Mouse (Mus musculus) forebrain, postnatal 0 days (tissue): ENCODE results near the gene Plin5. TPM values are rescaled to one million over a fixed set of nuclear protein-coding genes. Genes with fewer than 3 reads are reported as not detected.

ENCODE experiments used
- ATAC-seq: fragments of 200-750 bp; cut with Nextera tagmentation; 2 replicates; pipeline ENCODE4 v1.8.0; 2017; ENCODE audit warnings: mild to moderate bottlenecking, moderate library complexity
- DNase-seq: peaks from one replicate; pipeline ENCODE4 v3.0.0-alpha.2; 2015
- H3K27ac ChIP-seq: fragments of 300-500 bp; sonication (generic); 2 replicates; pipeline ENCODE4 v1.5.1; 2014; ENCODE audit warnings: low read depth, mild to moderate bottlenecking, antibody characterized with exemption, low read length, moderate library complexity, mixed read lengths
- H3K27me3 ChIP-seq: fragments of 300-500 bp; sonication (generic); 2 replicates; pipeline ENCODE4 v1.6.1; 2014; ENCODE audit warnings: mild to moderate bottlenecking, low read length, mixed read lengths; ENCODE audit not compliant: insufficient read depth
- H3K36me3 ChIP-seq: fragments of 300-500 bp; sonication (generic); 2 replicates; pipeline ENCODE4 v1.6.1; 2014; ENCODE audit warnings: mild to moderate bottlenecking, moderate library complexity; ENCODE audit not compliant: insufficient read depth
- H3K4me1 ChIP-seq: fragments of 300-500 bp; sonication (generic); 2 replicates; pipeline ENCODE4 v1.6.1; 2014; ENCODE audit warnings: antibody characterized with exemption; ENCODE audit not compliant: insufficient read depth
- H3K4me2 ChIP-seq: fragments of 300-500 bp; sonication (generic); 2 replicates; pipeline ENCODE4 v1.6.1; 2014; ENCODE audit warnings: low read depth, mild to moderate bottlenecking, moderate library complexity
- H3K4me3 ChIP-seq: fragments of 300-500 bp; sonication (generic); 2 replicates; pipeline ENCODE4 v1.5.1; 2014; ENCODE audit warnings: low read depth, low read length, mixed read lengths
- H3K9ac ChIP-seq: fragments of 300-500 bp; sonication (generic); 2 replicates; pipeline ENCODE4 v1.6.1; 2014; ENCODE audit warnings: mild to moderate bottlenecking
- H3K9me3 ChIP-seq: fragments of 300-500 bp; sonication (generic); 2 replicates; pipeline ENCODE4 v1.6.1; 2016; ENCODE audit warnings: low read length
- CTCF ChIP-seq: sonication (generic); IDR thresholded peaks from 2 replicates; pipeline ENCODE4 v1.5.1; 2016; ENCODE audit warnings: antibody characterized with exemption, control low read depth, low read depth
- WGBS: fragments of 180-500 bp; shearing (Covaris S2); extraction: QIAGEN DNeasy Blood & Tissue Kit; methylation state at CpG from one replicate; pipeline ENCODE4 v1.1.7; 2014; 5-methylcytosine and 5-hydroxymethylcytosine counted together
- polyA plus RNA-seq: library from polyadenylated mRNA; unstranded; fragments of >200 nt; fragmentation: Nextera tagmentation; extraction: Ambion mirVana; gene quantifications from 2 replicates; pipeline ENCODE4 v1.2.1, GENCODE M21; 2015
- total RNA-seq: library from RNA; depleted of rRNA; stranded (reverse); fragments of >200 nt; gene quantifications from 2 replicates; pipeline ENCODE4 v1.2.3, GENCODE M21; 2014

Gene Plin5
- total and polyA plus RNA-seq, 2 experiments from 2014 or later = 2.7 to 3.9 TPM

DNA sequence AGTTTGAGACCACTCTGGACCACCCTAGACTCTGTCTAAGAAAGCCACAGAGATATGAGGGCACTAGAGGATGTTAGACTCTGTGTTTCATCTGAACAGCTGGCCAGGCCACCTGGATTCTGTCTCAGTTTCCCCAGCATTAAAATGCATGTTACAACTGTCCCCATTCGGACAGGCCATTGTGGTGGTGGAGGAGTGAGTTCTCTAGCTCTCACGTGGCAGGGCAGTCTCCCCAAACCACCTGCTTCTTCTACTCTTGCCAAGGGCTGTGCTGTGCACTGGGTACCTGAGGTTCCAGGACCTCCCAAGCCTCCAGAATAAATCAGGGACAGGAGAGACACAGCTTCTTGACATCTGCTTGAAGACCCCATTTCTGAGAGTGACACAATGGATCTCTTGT, 32.5 kb upstream of the Plin5 start:
- Histone ChIP-seq H3K27me3 (peaks cover 5% of the 10 kb centered on the region; the same call in 1 of the 2 replicates), H3K4me1 (no peaks in the 10 kb centered on the region), H3K9ac (no peak overlapping the region), H3K36me3 (no peaks in the 10 kb centered on the region), H3K4me2 (no peak overlapping the region), H3K27ac (no peak overlapping the region), H3K9me3 (no peaks in the 10 kb centered on the region), H3K4me3 (no peak overlapping the region)
- ATAC-seq = no peak
- no peak for TF ChIP-seq CTCF
- WGBS = 31% methylated on average over 2 of the region's 2 CpGs
- DNase-seq = no peak

DNA sequence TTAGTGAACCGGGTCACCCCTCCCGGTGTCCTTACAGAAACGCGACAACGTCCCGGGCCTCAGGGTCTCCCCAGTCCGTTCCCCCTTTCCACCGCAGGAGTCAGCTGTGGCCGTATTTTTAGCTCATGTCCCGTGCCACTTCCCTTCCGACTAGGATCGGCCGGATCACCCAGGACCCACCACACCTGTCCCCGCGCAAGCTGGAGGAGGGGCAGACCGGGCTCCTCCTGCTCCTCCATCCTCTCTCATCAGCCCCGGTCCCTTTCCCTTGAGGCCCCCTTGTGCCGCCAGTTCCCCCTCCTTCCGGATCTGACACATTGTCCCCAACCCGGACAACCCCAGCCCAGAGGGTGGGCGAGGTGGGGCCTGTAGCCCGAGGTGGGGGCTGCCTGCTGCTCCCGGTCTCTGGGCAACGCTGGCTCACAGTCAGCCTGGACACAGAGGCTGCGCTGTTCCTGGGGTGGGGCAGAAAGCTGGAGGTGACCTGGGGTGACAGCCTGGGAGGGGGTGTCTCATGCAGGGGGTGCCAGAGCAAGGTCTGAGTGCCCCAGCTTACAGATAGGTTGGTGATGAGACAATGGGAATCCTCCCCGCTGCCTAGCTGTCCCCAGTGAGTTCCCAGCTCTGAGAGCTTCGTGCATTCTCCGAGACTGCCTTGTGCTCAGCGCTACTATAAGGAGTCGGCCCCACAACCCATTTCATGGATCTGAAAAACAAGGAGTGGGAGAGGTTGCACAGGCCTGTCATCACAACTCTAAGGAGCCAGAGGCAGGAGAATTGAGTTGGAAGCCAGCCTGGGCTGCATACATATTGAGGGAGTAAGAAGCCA, 31.6 kb upstream of the Plin5 start:
- H3K4me3 ChIP-seq = peak overlapping the region; percentile 32
- no peaks in the 10 kb centered on the region for H3K9me3 ChIP-seq
- peak; percentile 48 for ATAC-seq
- H3K9ac ChIP-seq = peak overlapping the region; percentile 54
- no peak for DNase-seq
- H3K4me2 ChIP-seq = peak overlapping the region; percentile 67
- 2% methylated on average over 30 of the region's 30 CpGs for WGBS
- no peaks in the 10 kb centered on the region for H3K36me3 ChIP-seq
- H3K4me1 ChIP-seq = no peaks in the 10 kb centered on the region
- TF ChIP-seq CTCF = no peak
- H3K27me3 ChIP-seq = peaks cover 5% of the 10 kb centered on the region; the same call in 1 of the 2 replicates
- H3K27ac ChIP-seq = no peak overlapping the region

DNA sequence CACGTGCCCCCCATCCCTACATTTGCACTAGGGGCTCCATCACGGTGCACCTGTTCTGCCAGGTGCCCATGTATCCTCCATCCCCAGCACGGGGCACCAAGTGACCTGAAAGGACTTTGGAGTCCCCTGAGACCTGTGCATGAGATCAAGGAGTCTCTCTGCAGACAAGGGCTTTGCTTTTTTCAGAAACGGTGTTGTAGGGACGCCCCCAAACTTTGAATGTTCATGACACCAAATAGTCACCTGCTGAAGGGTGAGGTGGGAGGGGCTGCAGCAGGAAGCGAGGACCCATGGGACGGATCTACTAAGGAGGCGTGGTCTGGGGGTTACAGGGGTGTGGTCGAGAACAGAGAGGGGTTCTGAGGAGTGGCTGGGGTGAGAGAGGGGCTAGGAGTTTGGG, 30.9 kb upstream of the Plin5 start:
- WGBS = 21% methylated on average over 9 of the region's 9 CpGs
- Histone ChIP-seq H3K27ac (no peak overlapping the region), H3K4me3 (no peak overlapping the region)

DNA sequence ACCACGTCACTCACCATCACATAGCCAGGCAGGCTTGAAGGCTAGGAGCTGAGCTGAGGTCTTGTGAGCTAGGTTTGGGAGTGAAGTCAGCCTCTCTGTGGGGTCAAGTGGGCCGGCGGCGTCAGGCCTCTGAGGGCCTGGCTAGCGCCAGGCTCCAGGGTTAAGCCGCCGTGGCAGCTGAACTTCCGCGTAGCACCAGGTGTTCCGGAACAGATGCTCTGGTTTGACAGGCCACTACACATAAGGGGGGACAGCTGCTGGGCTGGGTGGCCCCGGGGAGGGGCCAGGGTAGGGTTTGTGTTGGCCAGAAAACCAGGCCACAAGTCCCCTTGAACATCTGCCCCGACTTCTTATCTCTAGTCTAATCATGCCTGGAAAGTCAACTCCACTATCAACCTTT, 30.0 kb upstream of the Plin5 start:
- ATAC-seq (no peak), DNase-seq (no peak)
- Histone ChIP-seq H3K4me2 (no peak overlapping the region), H3K27ac (no peak overlapping the region), H3K9ac (no peak overlapping the region), H3K9me3 (no peaks in the 10 kb centered on the region), H3K27me3 (peaks cover 5% of the 10 kb centered on the region; the same call in 1 of the 2 replicates), H3K36me3 (no peaks in the 10 kb centered on the region), H3K4me3 (no peak overlapping the region), H3K4me1 (no peaks in the 10 kb centered on the region)
- WGBS = 75% methylated on average over 12 of the region's 12 CpGs
- TF ChIP-seq CTCF = no peak

More for the DNA sequence above, 30.9 kb upstream of the Plin5 start:
- DNase-seq = no peak
- no peak overlapping the region for H3K9ac ChIP-seq
- no peaks in the 10 kb centered on the region for H3K36me3 ChIP-seq
- H3K9me3 ChIP-seq = no peaks in the 10 kb centered on the region
- no peaks in the 10 kb centered on the region for H3K4me1 ChIP-seq
- H3K4me2 ChIP-seq = peak overlapping the region; percentile 67
- peaks cover 5% of the 10 kb centered on the region; the same call in 1 of the 2 replicates for H3K27me3 ChIP-seq
- TF ChIP-seq CTCF = no peak
- no peak for ATAC-seq

DNA sequence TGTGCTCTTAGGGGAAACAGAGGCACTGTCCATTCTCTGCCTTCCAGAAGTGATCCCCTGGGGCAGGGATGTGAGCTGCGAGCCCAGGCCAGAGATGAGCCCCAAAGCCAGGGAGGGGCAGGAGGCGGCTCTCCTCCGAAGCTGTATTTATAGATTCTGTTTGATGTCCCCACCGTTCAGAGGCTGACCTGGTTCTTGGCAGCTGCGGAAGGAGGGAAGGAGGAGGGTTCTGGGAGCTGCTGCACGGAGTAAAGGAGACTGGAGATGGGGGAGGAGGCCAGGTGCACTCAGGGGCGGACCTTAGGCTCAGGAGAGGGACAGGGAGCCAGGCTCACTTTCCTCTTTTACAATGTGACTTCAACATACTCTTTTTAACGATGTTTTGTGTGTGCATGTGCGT, 28.7 kb upstream of the Plin5 start:
- no peaks in the 10 kb centered on the region for H3K9me3 ChIP-seq
- no peak for TF ChIP-seq CTCF
- DNase-seq (no peak), ATAC-seq (no peak)
- H3K27ac ChIP-seq = no peak overlapping the region
- no peak overlapping the region for H3K9ac ChIP-seq
- H3K4me3 ChIP-seq = no peak overlapping the region
- no peak overlapping the region for H3K4me2 ChIP-seq
- H3K36me3 ChIP-seq = no peaks in the 10 kb centered on the region
- H3K27me3 ChIP-seq = peaks cover 5% of the 10 kb centered on the region; the same call in 1 of the 2 replicates
- no peaks in the 10 kb centered on the region for H3K4me1 ChIP-seq
- 21% methylated on average over 9 of the region's 9 CpGs for WGBS

DNA sequence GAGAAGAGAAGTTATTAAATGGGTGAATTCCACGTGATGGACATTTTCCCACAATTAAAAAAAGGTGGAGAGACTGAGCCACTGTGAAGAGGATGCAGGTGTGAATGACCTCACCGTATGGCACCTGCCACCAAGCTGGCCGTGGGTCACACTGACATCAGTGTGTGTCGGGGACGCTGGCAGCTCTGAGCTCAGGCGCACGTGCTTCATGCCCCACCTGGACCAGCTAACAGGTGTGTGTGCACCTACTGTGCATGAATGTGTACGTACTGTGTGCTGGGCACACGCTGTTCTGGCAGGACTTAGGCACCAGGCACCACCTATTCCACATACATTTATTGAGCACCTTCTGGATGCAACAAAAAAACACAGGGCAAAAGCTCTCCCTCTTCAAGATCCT, 27.1 kb upstream of the Plin5 start:
- Histone ChIP-seq H3K27me3 (peaks cover 3% of the 10 kb centered on the region; the same call in 1 of the 2 replicates), H3K27ac (no peak overlapping the region), H3K4me2 (no peak overlapping the region), H3K36me3 (no peaks in the 10 kb centered on the region), H3K9ac (no peak overlapping the region), H3K4me1 (no peaks in the 10 kb centered on the region), H3K9me3 (no peaks in the 10 kb centered on the region), H3K4me3 (no peak overlapping the region)
- DNase-seq = no peak
- no peak for ATAC-seq
- TF ChIP-seq CTCF = no peak
- 70% methylated on average over 9 of the region's 9 CpGs for WGBS
